Mouse (Mus musculus) testis, postnatal 14 days (tissue): Measurements from ENCODE around the gene 4930556J24Rik.
"Not testable (repeated sequence)": the region's sequence is repeated elsewhere in the genome, so short reads cannot be mapped to it uniquely, and the experiment has no call there.

ENCODE experiments used
- DNase-seq: peaks from one replicate; pipeline ENCODE4 v3.0.0; 2021; ENCODE audit warnings: low spot score

The 4930556J24Rik gene

DNA sequence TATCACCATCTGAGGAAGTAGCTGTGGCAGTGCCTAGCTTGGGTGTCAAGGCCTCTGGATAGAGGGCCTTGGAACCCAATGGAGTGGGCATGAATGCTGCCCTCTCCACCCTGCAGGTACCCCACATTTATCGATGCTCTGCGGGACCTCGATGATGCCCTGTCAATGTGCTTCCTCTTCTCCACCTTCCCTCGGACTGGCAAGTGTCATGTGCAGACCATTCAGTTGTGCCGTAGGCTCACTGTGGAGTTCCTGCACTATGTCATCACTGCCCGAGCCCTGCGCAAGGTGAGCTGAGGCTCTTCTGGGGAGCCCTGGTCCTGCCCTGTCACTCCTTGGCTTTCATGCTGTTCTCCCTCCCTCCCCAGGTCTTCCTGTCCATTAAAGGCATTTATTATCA lies 3.5 kb downstream of the 4930556J24Rik start:
- no peak for DNase-seq

DNA sequence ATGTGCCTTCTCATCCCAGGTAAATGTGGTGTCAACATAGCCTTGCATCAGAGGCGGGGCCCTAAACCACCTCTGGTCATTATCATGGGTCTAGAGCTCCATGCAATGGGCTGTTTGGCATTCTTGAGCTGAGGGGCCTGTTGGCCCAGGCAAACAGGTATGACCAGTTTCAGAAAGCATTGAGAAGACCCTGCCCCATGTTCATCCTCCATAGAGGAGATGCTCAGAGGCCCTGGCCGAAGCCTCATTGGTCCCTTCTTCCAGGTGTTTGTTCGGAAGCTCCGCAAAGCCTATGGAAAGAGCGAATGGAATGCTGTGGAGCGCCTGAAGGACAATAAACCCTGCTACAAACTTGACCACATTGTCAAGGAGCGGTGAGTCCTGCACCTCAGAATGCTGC lies 6.2 kb downstream of the 4930556J24Rik start:
- no peak for DNase-seq

GRCm38 (mm10) chr11:3969837-3970236 lies 6.7 kb downstream of the 4930556J24Rik start:
- no peak for DNase-seq

DNA sequence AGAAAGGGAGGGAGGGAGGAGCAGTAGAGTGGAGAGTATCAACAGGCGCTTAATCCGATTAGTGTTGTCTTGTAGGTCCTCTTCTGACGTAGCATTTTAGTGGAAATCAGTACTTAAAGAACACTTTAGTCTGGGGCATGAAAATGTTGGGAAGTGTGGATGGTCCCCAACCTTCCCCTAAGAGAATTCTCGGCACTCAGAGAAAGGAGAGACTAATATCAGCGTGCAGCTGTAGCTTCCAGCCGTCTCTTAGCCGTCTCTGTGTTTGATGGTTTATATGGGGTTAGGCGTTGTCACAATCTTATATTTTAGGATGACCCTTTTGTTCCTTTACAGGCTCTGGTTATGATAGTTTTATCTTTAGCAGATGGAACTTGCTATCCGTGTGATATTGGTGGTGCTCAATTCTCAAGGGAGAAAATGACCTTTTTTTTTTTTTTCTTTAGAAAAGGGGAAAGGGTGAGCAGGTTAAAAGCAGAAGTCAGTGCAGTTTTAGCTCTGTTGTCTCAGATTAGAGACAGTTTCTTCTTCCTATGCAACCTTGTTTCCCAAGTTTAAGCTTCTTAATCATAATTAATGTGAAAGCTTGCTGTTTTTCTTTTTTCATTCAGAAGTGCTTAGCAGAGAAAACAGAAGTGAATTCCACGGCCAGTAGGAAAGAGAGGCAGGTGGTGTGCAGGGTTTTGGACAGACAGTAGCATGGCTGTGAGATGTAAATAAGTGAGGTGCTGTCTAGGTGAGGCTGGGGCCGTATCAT lies 12.0 kb downstream of the 4930556J24Rik start:
- DNase-seq = no peak

GRCm38 (mm10) chr11:3963610-3964415 lies 12.8 kb downstream of the 4930556J24Rik start, which contains the start of gene Pes1:
Gene Pes1 (plus strand): TSS chr11:3963975.
- DNase-seq = peak; percentile 87

GRCm38 (mm10) chr11:3963155-3963554 lies 13.4 kb downstream of the 4930556J24Rik start:
- DNase-seq = peak; percentile 67

DNA sequence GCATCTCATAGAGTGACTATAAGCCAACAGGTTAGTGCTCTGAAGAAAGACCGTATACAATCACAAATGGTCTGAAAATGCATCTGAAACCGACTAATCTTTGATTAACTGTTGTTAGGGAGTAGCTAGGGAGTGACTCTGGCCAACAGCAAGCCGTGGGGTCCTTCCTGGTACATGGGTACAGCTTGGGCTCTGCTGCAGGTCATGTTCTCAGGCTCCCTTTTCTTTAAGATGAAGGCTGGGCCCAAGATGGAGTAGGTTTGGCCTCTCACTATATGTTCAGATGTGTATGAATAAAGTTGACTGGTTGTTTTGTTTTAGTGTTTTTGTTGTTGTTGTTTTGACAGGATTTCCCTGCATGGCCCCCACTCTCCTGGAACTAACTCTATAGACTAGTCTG lies 14.8 kb downstream of the 4930556J24Rik start:
- no peak for DNase-seq

DNA sequence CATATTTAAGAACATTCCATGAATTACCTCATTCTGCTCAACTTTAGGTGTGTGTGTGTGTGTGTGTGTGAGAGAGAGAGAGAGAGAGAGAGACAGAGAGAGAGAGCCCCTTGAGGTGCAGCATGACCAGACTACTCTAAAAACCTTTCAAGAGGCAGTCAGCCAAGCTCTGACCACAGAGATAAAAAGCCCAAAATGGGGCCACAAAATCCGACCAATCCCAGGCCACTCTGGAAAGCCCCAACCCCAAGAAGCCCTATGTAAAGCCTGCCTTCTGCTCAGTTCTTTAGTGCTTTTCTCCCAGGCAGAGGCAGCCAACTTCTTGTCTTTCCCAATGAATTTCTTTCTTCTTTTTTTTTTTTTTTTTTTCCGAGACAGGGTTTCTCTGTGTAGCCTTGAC lies 15.7 kb downstream of the 4930556J24Rik start:
- no peak for DNase-seq

DNA sequence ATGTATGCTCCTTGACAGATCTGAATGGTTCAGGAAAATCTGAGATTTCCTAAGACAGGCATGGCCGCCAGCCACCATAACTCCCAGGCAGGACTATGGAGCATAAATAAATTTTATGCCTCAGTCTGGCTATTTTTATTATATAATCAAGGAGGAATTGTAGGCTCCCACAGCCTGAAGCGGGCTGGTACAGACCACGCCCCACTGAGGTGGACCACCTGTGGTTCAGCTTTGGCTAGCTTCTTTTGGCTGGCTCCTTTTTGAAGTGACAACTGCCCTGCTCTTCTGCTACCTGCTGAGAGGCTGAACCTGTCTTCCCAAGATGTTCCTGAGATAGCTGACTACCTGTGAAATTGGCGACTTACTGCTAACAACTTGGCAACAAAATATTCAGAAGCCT lies 21.2 kb downstream of the 4930556J24Rik start:
- DNase-seq = not testable (repeated sequence)

DNA sequence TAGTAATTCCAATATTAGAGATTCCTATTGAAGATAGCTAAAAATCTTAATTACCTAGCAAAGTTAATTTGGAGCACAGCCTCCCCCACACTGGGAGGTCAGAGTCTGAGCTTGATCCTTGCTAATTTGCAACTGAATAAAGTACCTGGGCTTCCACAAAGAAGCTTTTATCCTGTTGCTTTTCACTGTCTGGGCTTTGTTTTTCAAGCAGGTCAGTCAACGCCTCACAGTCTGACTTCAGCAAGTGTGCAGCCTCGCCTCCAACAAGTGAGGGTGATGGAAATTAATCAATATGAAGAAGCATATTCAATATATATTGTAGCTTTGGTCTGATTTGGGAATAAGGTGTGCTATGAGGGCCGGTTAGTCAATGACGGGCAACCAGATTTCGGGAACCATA lies 21.7 kb downstream of the 4930556J24Rik start:
- not testable (repeated sequence) for DNase-seq

DNA sequence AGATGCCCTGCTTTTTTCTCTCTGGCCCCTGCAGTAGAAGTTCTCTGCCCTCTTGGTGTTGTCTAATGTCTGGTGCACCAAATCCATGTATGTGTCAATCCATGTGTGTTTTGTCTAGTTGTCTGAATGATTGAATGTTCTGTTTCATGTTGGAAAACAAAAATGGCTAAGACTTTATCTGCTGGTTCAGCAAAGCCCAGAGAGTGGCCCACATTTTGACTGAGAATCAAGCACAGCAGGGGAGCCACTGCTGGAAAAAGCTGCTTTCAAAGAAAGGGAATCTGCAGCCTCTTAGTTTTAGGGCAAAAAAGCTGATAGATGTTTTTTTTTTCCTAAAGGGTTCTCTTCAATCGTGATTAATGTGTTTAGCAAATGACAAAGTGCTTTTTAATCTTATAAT lies 30.2 kb downstream of the 4930556J24Rik start:
- DNase-seq = no peak

- DNase-seq = no peak
Observed at GRCm38 (mm10) chr11:3941371-3941770, 35.2 kb downstream of the 4930556J24Rik start.

- DNase-seq = no peak
Observed at GRCm38 (mm10) chr11:3937321-3937874, 39.2 kb downstream of the 4930556J24Rik start.

DNA sequence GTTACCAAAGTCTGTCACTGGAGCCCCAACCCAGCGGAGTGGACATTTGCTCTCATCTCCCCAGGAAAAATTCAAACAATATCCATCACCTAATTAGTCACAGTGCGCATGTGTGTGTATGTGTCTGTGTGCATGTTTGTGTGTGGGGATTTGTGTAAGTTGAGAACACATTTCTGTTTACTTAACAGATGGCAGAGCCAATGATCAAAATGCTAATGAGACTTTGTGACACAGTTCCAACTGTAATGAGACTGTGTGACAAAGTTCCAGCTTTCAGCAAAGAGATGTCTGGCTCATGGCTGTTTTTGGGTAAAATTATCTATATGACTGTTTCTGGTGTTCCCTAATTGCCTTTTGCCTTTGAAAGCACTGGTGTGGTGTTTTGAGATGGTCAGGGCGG lies 40.3 kb downstream of the 4930556J24Rik start:
- no peak for DNase-seq

DNA sequence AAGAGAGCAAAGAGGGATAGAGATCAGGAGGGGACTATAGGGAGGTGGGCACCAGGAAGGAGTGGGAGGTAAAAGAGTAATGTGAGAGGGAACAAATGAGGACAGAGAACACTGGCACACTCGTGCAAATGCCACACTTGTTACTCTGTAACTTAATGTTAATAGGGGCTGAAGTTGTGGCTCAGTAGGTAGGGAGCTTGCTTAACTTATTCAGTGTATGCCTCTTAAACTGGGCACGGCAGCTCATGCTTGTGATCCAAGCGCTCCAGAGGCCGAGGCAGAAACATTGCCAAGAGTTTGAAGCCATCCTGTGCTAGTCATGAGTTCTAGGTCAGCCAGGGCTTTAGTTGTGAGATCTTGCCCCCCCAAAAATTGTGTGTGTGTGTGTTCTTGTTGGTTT lies 41.4 kb downstream of the 4930556J24Rik start:
- no peak for DNase-seq

DNA sequence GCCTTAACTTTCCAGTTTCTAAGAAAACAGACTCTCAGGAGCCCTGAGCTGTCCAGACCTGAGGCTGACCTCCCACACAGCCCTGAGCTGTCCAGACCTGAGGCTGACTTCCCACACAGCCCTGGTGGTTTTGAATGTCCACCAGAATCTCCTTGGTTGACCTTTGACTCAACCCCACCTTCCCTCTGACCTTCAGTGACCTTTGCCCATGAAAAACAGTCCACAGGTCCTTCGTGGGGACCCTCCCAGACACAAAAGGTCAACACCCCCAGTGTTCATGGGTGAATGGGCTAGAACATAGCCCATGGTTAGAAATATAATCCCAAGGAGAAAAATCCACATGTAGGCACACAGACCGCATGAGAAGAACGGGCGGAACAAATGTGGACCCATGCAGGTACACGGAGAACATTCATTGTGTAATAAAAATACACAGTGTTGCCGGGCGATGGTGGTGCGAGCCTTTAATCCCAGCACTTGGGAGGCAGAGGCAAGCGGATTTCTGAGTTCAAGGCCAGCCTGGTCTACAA lies 42.8 kb downstream of the 4930556J24Rik start:
- DNase-seq = no peak

DNA sequence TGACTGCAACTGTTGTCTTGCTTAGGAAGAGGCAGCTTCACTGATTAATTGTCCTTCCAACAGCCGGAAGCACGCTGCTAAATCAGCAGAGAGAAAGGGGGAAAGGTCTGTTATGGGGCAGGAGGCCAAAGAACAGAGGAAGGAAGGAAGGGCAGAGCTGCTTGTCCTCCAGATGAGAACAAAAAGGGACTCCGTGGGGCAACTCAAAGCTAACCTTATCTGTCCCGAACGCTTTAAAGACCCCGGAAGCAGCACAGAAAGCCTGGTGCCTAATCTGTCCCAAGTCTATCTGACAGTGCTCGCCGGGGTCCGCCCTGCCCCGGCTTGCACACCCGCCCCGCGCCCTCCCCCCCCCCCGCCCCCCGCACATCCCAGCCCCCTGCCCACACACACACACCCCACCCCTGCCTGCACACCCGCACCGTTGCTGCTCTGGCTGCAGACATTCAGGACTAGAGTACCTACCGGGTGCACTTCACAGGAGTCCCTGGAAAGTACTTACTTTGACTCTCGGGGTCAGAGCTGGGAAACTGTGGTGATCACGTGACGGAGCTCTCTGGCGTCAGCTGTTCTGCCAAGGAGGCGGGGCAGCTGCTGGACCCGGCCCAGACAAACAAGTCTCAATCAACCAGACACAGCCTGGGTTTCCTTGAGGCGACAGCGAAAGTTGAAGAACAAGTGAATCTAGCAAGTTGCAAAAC lies 44.9 kb downstream of the 4930556J24Rik start, which contains the start of gene Tcn2:
Gene Tcn2, minus strand, starts transcription at position 649 of the 701 bp plus-strand sequence.
- peak; percentile 80 for DNase-seq

- no peak for DNase-seq
Observed at GRCm38 (mm10) chr11:3930931-3931330, 45.6 kb downstream of the 4930556J24Rik start.

DNA sequence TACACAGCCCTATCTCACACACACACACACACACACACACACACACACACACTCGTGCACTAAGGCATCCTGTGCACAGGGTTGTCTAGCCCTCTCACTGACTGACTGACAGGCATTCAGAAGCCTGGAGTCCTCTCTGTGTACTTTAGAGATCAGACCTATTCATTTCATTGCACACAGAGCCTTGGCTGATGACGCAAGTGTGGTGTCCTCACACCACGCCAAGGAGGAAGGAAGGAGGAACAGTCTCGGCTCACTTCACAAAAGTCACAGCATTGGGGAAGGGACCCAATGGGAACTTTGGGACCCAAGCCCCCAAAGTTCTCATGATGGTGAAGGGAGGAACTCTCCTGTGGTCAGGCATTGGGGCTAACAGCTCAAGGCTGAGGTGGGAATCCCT lies 46.6 kb downstream of the 4930556J24Rik start:
- no peak for DNase-seq

DNA sequence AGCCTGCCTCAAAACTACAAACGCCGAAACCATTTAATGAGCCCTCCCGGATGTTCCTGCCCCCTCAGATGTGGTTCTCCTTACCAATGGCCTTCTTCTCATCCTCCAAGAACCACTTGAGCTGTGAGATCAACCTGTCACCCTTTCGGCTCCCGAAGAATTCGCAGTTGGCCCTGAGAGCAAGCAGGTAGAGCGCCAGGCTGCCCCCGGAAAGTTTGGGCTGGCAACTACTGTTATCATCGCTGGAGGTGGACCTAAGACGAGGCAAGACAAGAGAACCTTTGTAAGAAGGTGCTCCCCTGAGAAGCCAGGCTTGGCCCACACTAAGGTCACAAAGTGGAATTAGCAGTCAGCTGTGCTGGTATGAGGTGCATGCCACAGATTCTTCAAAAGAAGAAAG lies 50.7 kb downstream of the 4930556J24Rik start:
- DNase-seq = no peak

GRCm38 (mm10) chr11:3922731-3923130 lies 53.8 kb downstream of the 4930556J24Rik start:
- DNase-seq = no peak

- no peak for DNase-seq
Observed at GRCm38 (mm10) chr11:3922115-3922514, 54.5 kb downstream of the 4930556J24Rik start.
